Mouse (Mus musculus): ENCODE data around the gene Gde1. TPM values are rescaled to one million over a fixed set of nuclear protein-coding genes. Genes with fewer than 3 reads are reported as not detected.

Gene Gde1
- 113 TPM for polyA plus RNA-seq (2021)

DNA sequence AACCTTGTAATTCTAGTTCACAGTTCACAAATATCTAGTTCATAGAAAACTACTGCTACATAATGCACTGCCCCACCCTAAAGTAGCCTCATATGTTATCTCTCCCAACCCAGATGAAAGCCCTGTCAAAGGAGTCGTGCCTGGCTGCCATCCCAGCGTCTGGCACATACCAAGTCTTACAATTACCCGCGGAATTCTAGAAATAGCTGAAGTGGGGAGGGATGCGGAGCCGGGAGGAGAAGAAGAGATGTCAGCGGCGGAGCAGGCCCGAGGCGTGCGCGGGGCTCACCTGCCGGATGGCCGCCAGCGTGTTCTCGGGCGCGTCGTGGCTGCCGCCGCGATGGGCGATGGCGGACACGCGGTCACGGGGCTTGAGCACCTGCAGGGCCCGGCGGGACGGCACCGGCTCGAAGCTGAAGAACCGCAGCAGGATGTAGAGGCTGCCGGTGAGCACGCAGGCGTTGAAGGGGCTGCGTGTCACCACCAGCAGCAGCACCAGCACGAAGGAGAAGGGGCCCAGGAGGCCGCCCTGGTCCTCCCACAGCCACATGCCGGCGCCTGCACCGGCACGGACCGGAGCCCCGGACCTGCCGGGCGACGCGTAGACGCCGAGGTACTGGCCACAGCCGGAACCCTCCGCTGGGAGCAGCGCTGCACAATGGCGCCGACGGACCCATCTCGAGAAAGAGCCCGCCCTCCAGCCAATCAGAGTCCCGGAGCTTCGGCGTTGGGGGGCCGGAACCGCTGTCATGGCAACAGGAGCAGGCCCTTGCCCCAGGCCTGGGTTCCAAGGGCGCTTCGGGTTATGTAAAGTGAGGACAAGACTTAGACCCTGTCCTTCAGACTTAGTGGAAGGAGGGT, at the start of gene Gde1:
Gene Gde1, minus strand, starts transcription at position 678 of the 861 bp plus-strand sequence.
- no peaks in the 10 kb centered on the region for H3K27me3 ChIP-seq
- ChIA-PET CTCF (interaction anchor here (1.8 kb wide), 1 partner anchor 16 kb away, joined by 4 read pairs; no protein-coding TSS in a partner anchor), POLR2A (no interaction called here)
- in situ Hi-C loops (cut with MboI; ENCODE audit: low pct_unique_long_range_greater_than_20kb) = no loop called here
- TF ChIP-seq CTCF (IDR thresholded peaks at IDR 0.05) = no peak
- ATAC-seq (peak; percentile 97), DNase-seq (ENCODE audit: low read depth, low spot score) (peak; percentile 37)

DNA sequence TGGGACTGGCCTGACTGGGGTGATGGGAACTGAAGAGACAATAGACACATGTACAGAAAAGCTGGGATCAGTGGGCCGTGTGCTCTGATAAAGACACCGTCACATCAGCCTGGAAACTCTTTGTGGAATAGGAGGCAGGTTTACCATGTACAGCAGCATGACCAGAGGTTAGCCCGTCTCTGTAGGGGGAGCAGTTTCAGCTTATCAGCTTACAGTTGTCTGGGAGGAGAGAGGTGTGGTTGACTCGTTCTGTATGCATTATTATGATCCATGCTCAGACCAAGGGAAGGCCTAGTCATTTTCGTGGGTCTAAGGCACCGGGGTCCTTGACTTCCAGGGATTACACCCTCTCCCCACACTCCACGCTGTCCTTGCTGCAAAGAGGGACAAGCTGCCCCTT, 46.0 kb upstream of the Gde1 start:
- ATAC-seq (no peak), DNase-seq (ENCODE audit: low read depth, low spot score) (no peak)
- ChIA-PET POLR2A (interaction anchor here (0.6 to 1.2 kb wide), 2 partner anchors 11 to 13 kb away, joined by 3 to 4 read pairs; partner anchors contain the start of gene Vps35l), CTCF (interaction anchor here (2.0 kb wide), 1 partner anchor 11 kb away, joined by 5 read pairs; no protein-coding TSS in a partner anchor)
- TF ChIP-seq CTCF (IDR thresholded peaks at IDR 0.05) = no peak
- H3K27me3 ChIP-seq = no peaks in the 10 kb centered on the region
- in situ Hi-C loops (cut with MboI; ENCODE audit: low pct_unique_long_range_greater_than_20kb) = loop anchor here (10.0 kb wide), 1 partner anchor 763 kb away; the partner anchor contains the start of gene Acsm5

DNA sequence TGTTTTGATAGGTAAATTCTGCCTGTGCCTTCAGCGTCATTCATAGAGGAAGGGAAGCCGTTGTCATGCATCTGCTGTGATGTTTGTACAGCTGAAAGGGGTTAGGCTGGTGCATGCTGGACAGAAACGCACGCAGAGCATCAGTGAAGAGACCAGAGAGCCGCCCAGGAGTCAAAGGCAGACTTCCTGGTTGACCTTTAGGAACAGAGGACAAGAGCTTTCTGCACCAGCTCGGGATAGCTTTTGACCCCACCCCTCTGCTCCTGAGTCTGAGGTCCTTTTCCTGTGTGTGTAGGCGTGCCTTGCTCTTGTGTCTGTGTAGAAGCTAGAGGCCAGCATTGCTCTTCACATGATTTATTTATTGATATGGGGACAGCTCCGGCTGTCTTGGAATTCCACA, 44.1 kb upstream of the Gde1 start:
- no peak for ATAC-seq
- POLR2A ChIA-PET = interaction anchor here (0.6 kb wide), 1 partner anchor 11 kb away, joined by 3 read pairs; no protein-coding TSS in a partner anchor

DNA sequence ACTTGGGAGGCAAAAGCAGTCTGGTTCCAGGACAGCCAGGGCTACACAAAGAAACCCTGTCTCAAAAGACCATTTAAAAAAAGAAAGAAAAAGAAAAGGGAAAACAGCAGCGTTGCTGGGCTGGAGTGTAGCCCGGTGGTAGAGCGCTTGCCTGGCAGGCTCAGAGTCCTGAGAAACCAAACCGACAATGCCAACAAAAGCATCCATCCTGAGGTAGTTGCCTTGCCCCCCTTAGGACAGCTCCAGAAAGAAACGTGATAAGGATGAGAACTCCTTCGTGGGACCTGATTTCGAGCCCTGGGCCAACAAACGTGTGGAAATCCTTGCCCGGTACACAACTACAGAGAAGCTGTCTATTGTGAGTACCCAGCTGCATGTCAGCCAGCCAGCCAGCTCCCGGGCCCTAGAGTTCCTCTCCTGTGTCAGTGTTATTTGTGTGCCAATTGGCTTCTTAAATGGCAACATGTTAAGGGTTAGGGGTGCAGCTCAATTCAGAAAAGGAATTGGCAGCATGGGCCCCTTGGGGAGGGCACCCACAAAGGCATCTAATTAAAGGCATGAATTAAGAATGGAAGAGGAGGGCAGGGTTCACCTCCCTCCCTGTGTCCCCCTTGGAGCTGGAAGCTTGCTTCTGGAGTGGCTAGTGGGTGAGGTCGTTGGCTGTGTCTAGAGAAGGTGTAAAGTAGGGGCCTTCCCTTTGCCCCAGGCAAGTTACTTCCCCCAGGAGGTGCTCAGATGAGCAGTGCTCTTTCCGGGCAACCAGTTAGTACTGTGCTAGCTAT, 42.5 kb upstream of the Gde1 start:
- CTCF ChIA-PET = no interaction called here
- in situ Hi-C loops (cut with MboI; ENCODE audit: low pct_unique_long_range_greater_than_20kb) = no loop called here
- no peak for DNase-seq (ENCODE audit: low read depth, low spot score)
- POLR2A ChIA-PET = no interaction called here
- ATAC-seq = no peak
- no peaks in the 10 kb centered on the region for H3K27me3 ChIP-seq
- no peak for TF ChIP-seq CTCF (IDR thresholded peaks at IDR 0.05)

More for the DNA sequence above, 44.1 kb upstream of the Gde1 start:
- TF ChIP-seq CTCF (IDR thresholded peaks at IDR 0.05) = no peak
- no peak for DNase-seq (ENCODE audit: low read depth, low spot score)
- CTCF ChIA-PET = interaction anchor here (1.3 to 1.4 kb wide), 2 partner anchors 16 to 87 kb away, joined by 3 to 4 read pairs; no protein-coding TSS in a partner anchor
- in situ Hi-C loops (cut with MboI; ENCODE audit: low pct_unique_long_range_greater_than_20kb) = loop anchor here (10.0 kb wide), 1 partner anchor 765 kb away; the partner anchor contains the start of gene Acsm5
- no peaks in the 10 kb centered on the region for H3K27me3 ChIP-seq

DNA sequence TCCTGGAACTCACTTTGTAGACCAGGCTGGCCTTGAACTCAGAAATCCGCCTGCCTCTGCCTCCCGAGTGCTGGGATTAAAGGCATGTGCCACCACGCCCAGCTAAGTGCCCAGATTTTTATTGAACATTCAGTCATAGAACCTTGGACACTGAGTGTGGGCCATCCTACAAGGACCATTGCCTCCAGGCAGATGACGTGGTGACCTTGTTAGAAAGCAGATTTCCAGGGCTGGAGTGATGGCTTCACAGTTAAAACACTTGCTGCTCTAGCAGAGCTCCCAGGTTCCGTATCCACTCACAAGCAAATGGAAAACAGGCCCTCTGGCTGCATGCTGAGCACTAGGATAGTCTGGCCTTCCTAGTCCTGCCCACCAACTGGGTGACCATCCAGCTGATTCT, 39.2 kb upstream of the Gde1 start:
- TF ChIP-seq CTCF (IDR thresholded peaks at IDR 0.05) = no peak
- H3K27me3 ChIP-seq = no peaks in the 10 kb centered on the region
- ATAC-seq = no peak
- no peak for DNase-seq (ENCODE audit: low read depth, low spot score)
- in situ Hi-C loops (cut with MboI; ENCODE audit: low pct_unique_long_range_greater_than_20kb) = no loop called here
- CTCF ChIA-PET = no interaction called here
- POLR2A ChIA-PET = no interaction called here

DNA sequence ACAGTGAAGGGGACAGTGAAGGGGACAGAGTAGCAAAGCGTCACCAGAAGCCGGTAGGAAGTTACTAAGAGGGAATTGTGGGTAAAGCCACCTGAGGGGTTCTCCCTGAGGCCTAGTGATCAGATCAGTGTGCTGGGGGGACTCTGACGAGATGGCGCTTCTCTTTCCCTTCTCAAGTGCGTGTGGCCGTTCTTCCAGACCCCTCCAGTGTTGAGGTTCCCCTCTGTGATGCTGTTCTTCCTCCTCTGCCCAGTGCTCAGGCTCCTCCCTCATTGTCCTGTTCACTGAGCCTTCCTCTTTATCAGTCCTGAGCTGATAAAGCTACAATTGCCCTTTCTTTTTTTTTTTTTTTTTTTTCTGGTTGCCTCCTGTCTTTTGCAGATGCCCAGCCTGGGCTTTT, 36.7 kb upstream of the Gde1 start:
- in situ Hi-C loops (cut with MboI; ENCODE audit: low pct_unique_long_range_greater_than_20kb) = no loop called here
- H3K27me3 ChIP-seq = no peaks in the 10 kb centered on the region
- CTCF ChIA-PET = no interaction called here
- ATAC-seq (no peak), DNase-seq (ENCODE audit: low read depth, low spot score) (no peak)
- POLR2A ChIA-PET = no interaction called here
- no peak for TF ChIP-seq CTCF (IDR thresholded peaks at IDR 0.05)

DNA sequence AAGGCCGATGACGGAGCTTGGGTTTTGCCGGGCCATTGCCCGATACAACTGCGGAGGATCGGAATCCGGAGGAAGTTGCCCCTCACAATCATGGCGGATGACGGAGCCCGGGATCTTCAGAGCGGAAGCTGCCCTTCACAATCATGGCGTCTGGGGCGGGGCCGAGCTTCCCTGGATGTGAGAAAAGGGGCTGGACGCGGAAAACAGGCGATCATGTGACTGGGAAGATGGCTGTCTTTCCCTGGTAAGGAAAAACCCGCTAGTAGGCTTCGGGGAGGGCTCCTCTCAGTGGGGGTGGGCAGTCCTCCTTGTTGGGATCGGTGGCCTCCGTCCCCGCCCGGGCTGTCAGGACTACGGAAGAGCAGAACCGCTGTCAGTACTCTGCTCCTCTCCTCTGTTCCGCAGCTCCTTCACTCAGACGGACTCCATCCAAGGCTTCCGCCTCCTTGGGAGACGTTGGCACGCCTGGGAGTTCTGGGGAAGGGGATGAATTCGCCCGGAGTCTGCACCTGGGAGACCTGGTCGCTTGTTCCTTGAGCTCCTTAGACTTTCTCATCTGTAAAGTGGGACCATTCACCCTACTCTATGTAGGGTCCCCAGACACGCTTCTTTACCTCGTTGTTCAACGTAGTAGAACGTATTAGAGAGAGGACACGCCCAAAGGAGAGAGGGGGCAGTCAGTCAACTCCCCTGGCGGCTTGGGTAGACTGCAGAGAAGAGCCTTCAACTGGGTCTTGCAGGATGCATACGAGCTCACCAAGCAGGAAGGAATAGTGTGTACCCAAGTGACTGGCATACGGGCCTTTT, 35.2 kb upstream of the Gde1 start:
- TF ChIP-seq CTCF (IDR thresholded peaks at IDR 0.05) = no peak

DNA sequence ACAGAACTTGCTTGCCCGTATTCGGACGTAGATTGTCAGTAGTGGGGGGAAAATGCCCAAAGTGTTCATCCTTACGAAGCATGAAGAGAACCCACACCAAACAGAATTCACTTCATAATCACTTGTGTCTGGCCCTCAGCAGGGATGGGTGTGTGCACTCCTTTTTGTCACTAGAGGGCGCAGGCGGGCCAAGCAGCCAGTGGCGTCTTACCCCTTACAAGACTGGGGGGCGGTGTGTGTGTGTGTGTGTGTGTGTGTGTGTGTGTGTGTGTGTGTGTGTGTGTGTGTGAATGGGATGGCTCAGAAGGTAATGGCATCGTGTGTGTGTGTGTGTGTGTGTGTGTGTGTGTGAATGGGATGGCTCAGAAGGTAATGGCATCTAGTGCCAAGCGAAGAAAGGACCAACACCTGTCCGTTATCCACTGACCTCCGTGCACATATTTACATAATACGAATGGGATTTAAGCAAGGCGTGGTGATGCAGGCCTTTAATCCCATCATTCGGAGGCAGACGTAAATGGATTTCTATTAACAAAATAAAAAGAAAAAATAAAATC, 34.5 kb upstream of the Gde1 start, which contains the start of gene Vps35l:
Gene Vps35l, plus strand, starts transcription at position 252 of the 557 bp plus-strand sequence.
- in situ Hi-C loops (cut with MboI; ENCODE audit: low pct_unique_long_range_greater_than_20kb) = no loop called here
- no peaks in the 10 kb centered on the region for H3K27me3 ChIP-seq
- ChIA-PET POLR2A (interaction anchor here (0.9 to 1.0 kb wide), 2 partner anchors 11 to 256 kb away, joined by 4 to 7 read pairs; no protein-coding TSS in a partner anchor), CTCF (interaction anchor here (0.7 to 1.7 kb wide), 8 partner anchors 8 to 256 kb away, joined by 3 to 5 read pairs (median 4); no protein-coding TSS in a partner anchor)
- DNase-seq (ENCODE audit: low read depth, low spot score) (peak; percentile 6), ATAC-seq (peak; percentile 66)
- no peak for TF ChIP-seq CTCF (IDR thresholded peaks at IDR 0.05)

More for the DNA sequence above, 35.2 kb upstream of the Gde1 start:
- ChIA-PET CTCF (interaction anchor here (0.7 to 1.3 kb wide), 8 partner anchors 9 to 255 kb away, joined by 3 to 5 read pairs (median 4); no protein-coding TSS in a partner anchor), POLR2A (interaction anchor here (0.9 to 1.0 kb wide), 2 partner anchors 10 to 255 kb away, joined by 4 to 7 read pairs; no protein-coding TSS in a partner anchor)
- ATAC-seq (peak; percentile 97), DNase-seq (ENCODE audit: low read depth, low spot score) (peak; percentile 89)
- H3K27me3 ChIP-seq = no peaks in the 10 kb centered on the region
- in situ Hi-C loops (cut with MboI; ENCODE audit: low pct_unique_long_range_greater_than_20kb) = no loop called here

DNA sequence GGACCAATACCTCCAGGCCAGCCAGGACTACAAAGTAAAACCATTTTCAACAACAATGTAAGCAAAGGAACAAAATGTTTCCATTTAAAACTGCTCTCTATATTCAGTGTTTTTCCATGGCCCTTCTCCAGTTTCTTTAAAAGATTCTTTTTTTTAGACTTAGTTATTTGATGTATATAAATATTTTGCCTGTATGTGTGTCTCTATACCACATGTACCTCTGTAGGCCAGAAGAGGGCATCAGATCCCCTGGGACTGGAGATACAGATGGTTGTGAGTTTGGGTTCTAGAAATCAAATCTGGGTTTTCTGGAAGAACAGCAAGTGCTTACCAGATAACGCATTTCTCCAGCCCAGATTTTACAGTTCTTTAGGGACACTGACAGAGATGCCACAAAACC, 33.2 kb upstream of the Gde1 start:
- no peak for DNase-seq (ENCODE audit: low read depth, low spot score)
- TF ChIP-seq CTCF (IDR thresholded peaks at IDR 0.05) = peak; percentile 37

More for the DNA sequence above, 33.2 kb upstream of the Gde1 start:
- no peaks in the 10 kb centered on the region for H3K27me3 ChIP-seq
- in situ Hi-C loops (cut with MboI; ENCODE audit: low pct_unique_long_range_greater_than_20kb) = no loop called here
- no peak for ATAC-seq
- ChIA-PET POLR2A (no interaction called here), CTCF (interaction anchor here (1.7 kb wide), 1 partner anchor 21 kb away, joined by 3 read pairs; no protein-coding TSS in a partner anchor)

All from Patski (cell line).